Mouse (Mus musculus) embryo, embryonic 11.5 days (tissue): ENCODE data around the gene Slc25a44.

ENCODE experiments used
- DNase-seq: peaks from one replicate; pipeline ENCODE4 v3.0.0-alpha.2; 2012; ENCODE audit warnings: low read depth, low spot score

The Slc25a44 gene

GRCm38 (mm10) chr3:88424605-88425329 is at the start of gene Slc25a44:
Gene Slc25a44 (minus strand): TSS chr3:88425139.
- peak; percentile 95 for DNase-seq

- no peak for DNase-seq
These were observed 48.6 kb upstream of the Slc25a44 start for GRCm38 (mm10) chr3:88473571-88473970.

- DNase-seq, result no peak
These were observed 48.1 kb upstream of the Slc25a44 start for GRCm38 (mm10) chr3:88473020-88473419.

- no peak for DNase-seq
These were observed 46.1 kb upstream of the Slc25a44 start for GRCm38 (mm10) chr3:88470943-88471479.

GRCm38 (mm10) chr3:88469466-88469865 is 44.5 kb upstream of the Slc25a44 start:
- no peak for DNase-seq

- peak; percentile 82 for DNase-seq
These were observed 42.3 kb upstream of the Slc25a44 start for GRCm38 (mm10) chr3:88467116-88467824.

GRCm38 (mm10) chr3:88465127-88465526 is 40.2 kb upstream of the Slc25a44 start:
- no peak for DNase-seq

- DNase-seq, result no peak
These were observed 39.5 kb upstream of the Slc25a44 start for GRCm38 (mm10) chr3:88464425-88464824.

- no peak for DNase-seq
These were observed 36.2 kb upstream of the Slc25a44 start, which contains the start of gene Sema4a for GRCm38 (mm10) chr3:88460983-88461696. Gene Sema4a (minus strand): TSS chr3:88461182.

- no peak for DNase-seq
These were observed 35.1 kb upstream of the Slc25a44 start for GRCm38 (mm10) chr3:88460029-88460428.

- no peak for DNase-seq
These were observed 33.9 kb upstream of the Slc25a44 start for GRCm38 (mm10) chr3:88458778-88459219.

GRCm38 (mm10) chr3:88456746-88457532 is 32.0 kb upstream of the Slc25a44 start:
- DNase-seq, result no peak

- no peak for DNase-seq
These were observed 31.4 kb upstream of the Slc25a44 start for GRCm38 (mm10) chr3:88456313-88456712.

GRCm38 (mm10) chr3:88455588-88456264 is 30.8 kb upstream of the Slc25a44 start:
- DNase-seq, result no peak

GRCm38 (mm10) chr3:88454762-88455587 is 30.0 kb upstream of the Slc25a44 start:
- DNase-seq, result no peak

GRCm38 (mm10) chr3:88453986-88454385 is 29.0 kb upstream of the Slc25a44 start:
- no peak for DNase-seq

- no peak for DNase-seq
These were observed 28.4 kb upstream of the Slc25a44 start for GRCm38 (mm10) chr3:88453369-88453768.

GRCm38 (mm10) chr3:88452716-88453115 is 27.8 kb upstream of the Slc25a44 start:
- DNase-seq, result no peak

GRCm38 (mm10) chr3:88452246-88452645 is 27.3 kb upstream of the Slc25a44 start:
- DNase-seq, result no peak
